Mouse (Mus musculus) 3134 (cell line): ENCODE results near the gene Zfand2a.

Source experiments
- DNase-seq: peaks from one replicate; pipeline ENCODE4 v3.0.0-alpha.2; 2011; ENCODE audit warnings: low spot score; ENCODE audit not compliant: insufficient read length; ENCODE audit errors: extremely low read depth

The Zfand2a gene

GRCm38 (mm10) chr5:139433842-139434568 lies 50.3 kb downstream of the Zfand2a start:
- no peak for DNase-seq

GRCm38 (mm10) chr5:139432747-139433508 lies 51.4 kb downstream of the Zfand2a start:
- no peak for DNase-seq

- DNase-seq: no peak
Observed at GRCm38 (mm10) chr5:139432333-139432732, 52.0 kb downstream of the Zfand2a start.

GRCm38 (mm10) chr5:139429818-139430341 lies 54.5 kb downstream of the Zfand2a start:
- DNase-seq: no peak

GRCm38 (mm10) chr5:139427989-139428388 lies 56.4 kb downstream of the Zfand2a start:
- DNase-seq: no peak

- no peak for DNase-seq
Observed at GRCm38 (mm10) chr5:139427001-139427400, 57.3 kb downstream of the Zfand2a start.

- no peak for DNase-seq
Observed at GRCm38 (mm10) chr5:139425198-139425597, 59.2 kb downstream of the Zfand2a start.

GRCm38 (mm10) chr5:139423026-139423865 lies 61.1 kb downstream of the Zfand2a start, which contains the start of gene Gper1:
Gper1 (plus strand) TSS chr5:139423151.
- peak; percentile 79 for DNase-seq
